Mouse (Mus musculus) ES-E14 (cell line): Measurements from ENCODE around the gene Krtap5-2. TPM values are rescaled to one million over a fixed set of nuclear protein-coding genes. Genes with fewer than 3 reads are reported as not detected.

Source experiments
- DNase-seq: peaks from one replicate; pipeline ENCODE4 v3.0.0-alpha.2; 2013; ENCODE audit warnings: low read depth, low spot score
- H3K27ac ChIP-seq: 2 replicates; pipeline ENCODE4 v1.5.1; 2012; ENCODE audit warnings: low read depth, mild to moderate bottlenecking, low read length, moderate library complexity, mixed read lengths; ENCODE audit not compliant: poor library complexity, insufficient read depth, severe bottlenecking
- H3K36me3 ChIP-seq: 2 replicates; pipeline ENCODE4 v1.6.1; 2012; ENCODE audit warnings: mild to moderate bottlenecking, low read length, moderate library complexity, mixed read lengths; ENCODE audit not compliant: control insufficient read depth, poor library complexity, insufficient read depth, severe bottlenecking
- H3K4me1 ChIP-seq, 2 experiments: fragments of 150-350 bp in 1 of 2; sonication (generic) in 1 of 2; 2 replicates each; pipeline ENCODE4 v1.6.1; 2012; ENCODE audit warnings: low read length in 2 of 2, mild to moderate bottlenecking in 1 of 2, mixed read lengths in 1 of 2; ENCODE audit not compliant: control insufficient read depth in 2 of 2, insufficient read depth in 2 of 2, poor library complexity in 1 of 2
- H3K4me3 ChIP-seq, 2 experiments: fragments of 150-350 bp in 1 of 2; sonication (generic) in 1 of 2; 2 replicates each; pipeline ENCODE4 v1.5.1; 2012; ENCODE audit warnings: low read length in 2 of 2, low read depth in 1 of 2, mild to moderate bottlenecking in 1 of 2, mixed read lengths in 1 of 2; ENCODE audit not compliant: insufficient read depth in 1 of 2, poor library complexity in 1 of 2, severe bottlenecking in 1 of 2
- H3K9ac ChIP-seq: 2 replicates; pipeline ENCODE4 v1.6.1; 2012; ENCODE audit warnings: low read depth, mild to moderate bottlenecking, low read length, mixed read lengths; ENCODE audit not compliant: poor library complexity, insufficient read depth, severe bottlenecking
- H3K9me3 ChIP-seq: fragments of 150-350 bp; sonication (generic); 2 replicates; pipeline ENCODE4 v1.6.1; 2012; ENCODE audit warnings: low read depth, mild to moderate bottlenecking, low read length; ENCODE audit not compliant: control insufficient read depth, insufficient read depth
- CHD2 ChIP-seq: IDR thresholded peaks from 2 replicates; pipeline ENCODE4 v1.6.1; 2014; ENCODE audit warnings: mild to moderate bottlenecking, low read depth, low read length, inconsistent platforms
- HCFC1 ChIP-seq: IDR thresholded peaks from 2 replicates; pipeline ENCODE4 v1.6.1; 2012; ENCODE audit warnings: low read length, inconsistent platforms, borderline replicate concordance; ENCODE audit not compliant: insufficient read depth
- MAFK ChIP-seq: IDR thresholded peaks from 2 replicates; pipeline ENCODE4 v1.6.1; 2014; ENCODE audit warnings: mild to moderate bottlenecking, low read depth, low read length, inconsistent platforms; ENCODE audit not compliant: insufficient read depth
- ZC3H11A ChIP-seq: IDR thresholded peaks from 2 replicates; pipeline ENCODE4 v1.6.1; 2012; ENCODE audit warnings: low read depth, mild to moderate bottlenecking, inconsistent platforms, low read length, borderline replicate concordance
- ZNF384 ChIP-seq: IDR thresholded peaks from 2 replicates; pipeline ENCODE4 v1.6.1; 2012; ENCODE audit warnings: low read depth, low read length, inconsistent platforms
- in situ Hi-C, 2 experiments: fragments of 600-800 bp; cut with MboI; formaldehyde crosslinking; loops; one replicate each; pipeline ENCODE4 v1.15.1; 2025; ENCODE audit warnings: low sequenced_read_pairs in 2 of 2, inconsistent platforms in 1 of 2; ENCODE audit not compliant: unreplicated experiment in 2 of 2
- total RNA-seq: library from RNA; depleted of rRNA; stranded (reverse); fragments of 300-350 nt; gene quantifications from 2 replicates; pipeline ENCODE4 v1.2.3, GENCODE M21; 2012

Krtap5-2 gene
- total RNA-seq, 1 experiment: not detected

DNA sequence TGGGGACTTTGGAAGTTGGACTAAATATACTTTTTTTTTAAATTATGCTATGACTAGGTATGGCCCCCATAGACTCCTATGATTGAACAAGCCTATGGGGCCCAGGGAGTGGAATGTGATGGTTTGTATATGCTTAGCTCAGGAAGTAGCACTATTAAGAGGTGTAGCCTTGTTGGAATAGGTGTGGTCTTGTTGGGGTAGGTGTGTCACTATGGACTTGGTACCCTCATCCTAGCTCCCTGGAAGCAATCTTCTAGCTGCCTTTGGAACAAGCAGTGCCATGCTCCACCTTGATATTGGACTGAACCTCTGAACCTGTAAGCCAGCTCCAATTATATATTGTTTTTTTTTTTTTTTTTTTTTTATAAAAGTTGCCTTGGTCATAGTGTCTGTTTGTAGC lies 29.7 kb upstream of the Krtap5-2 start:
- Histone ChIP-seq H3K27ac (no peak overlapping the region), H3K4me3 (no peak overlapping the region), H3K9ac (no peak overlapping the region), H3K4me1 (peaks cover 0 to 5% of the 10 kb centered on the region in 2 experiments; a peak in 1 of 4 replicates), H3K36me3 (no peaks in the 10 kb centered on the region), H3K9me3 (no peaks in the 10 kb centered on the region)
- no peak for DNase-seq
- TF ChIP-seq CHD2 (no peak), ZNF384 (no peak), ZC3H11A (no peak), HCFC1 (no peak), MAFK (no peak)
- in situ Hi-C loops: no loop called here

DNA sequence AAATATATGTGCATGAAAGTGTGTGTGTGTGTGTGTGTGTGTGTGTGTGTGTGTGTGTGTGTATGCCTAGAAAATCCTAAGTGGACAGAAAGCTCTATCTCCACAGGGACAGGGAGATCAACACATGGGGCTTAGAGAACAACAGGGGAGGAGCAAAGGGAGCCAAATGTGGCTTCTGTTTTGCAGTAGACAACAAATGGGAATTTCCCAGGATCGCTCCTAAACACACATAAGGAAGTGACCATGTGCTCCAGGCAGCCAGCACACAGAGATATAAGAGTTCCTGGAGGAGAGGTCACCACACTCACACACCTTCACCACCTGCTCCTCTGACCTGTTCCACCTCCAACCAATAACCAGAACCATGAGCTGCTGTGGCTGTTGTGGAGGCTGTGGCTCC lies 25.3 kb upstream of the Krtap5-2 start, which contains the start of gene Krtap5-3:
Gene Krtap5-3 (plus strand): TSS at position 301 of the 400 bp plus-strand sequence.
- no peak for DNase-seq
- Histone ChIP-seq H3K36me3 (no peaks in the 10 kb centered on the region), H3K4me3 (no peak within 1 kb of the TSS), H3K27ac (no peak within 1 kb of the TSS), H3K9ac (no peak within 1 kb of the TSS), H3K9me3 (no peaks in the 10 kb centered on the region), H3K4me1 (no peaks in the 10 kb centered on the region)
- TF ChIP-seq ZNF384 (no peak), MAFK (no peak), ZC3H11A (no peak), HCFC1 (no peak), CHD2 (no peak)
- in situ Hi-C loops: no loop called here

DNA sequence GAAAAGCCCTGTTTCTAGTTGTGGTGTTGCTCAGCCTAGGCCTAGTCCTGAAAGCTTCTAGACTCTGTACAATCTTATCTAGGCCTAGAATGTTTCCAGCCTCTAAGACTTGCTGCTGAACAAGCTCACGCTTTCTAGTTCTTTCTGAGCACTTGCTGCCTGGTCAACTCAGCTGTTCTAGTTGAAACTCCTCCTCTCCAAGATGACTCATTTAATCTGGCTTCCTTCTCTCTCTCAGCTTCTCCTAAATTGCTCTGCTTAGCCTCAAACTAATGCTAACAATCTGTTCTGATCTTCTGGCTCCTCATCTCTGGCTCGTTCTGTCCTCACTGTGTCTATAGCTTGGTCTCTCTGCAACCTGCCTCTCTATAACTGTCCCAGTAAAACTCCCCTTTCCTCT lies 22.9 kb upstream of the Krtap5-2 start:
- DNase-seq: no peak
- Histone ChIP-seq H3K9me3 (no peaks in the 10 kb centered on the region), H3K4me3 (no peak overlapping the region), H3K9ac (no peak overlapping the region), H3K4me1 (no peaks in the 10 kb centered on the region), H3K27ac (no peak overlapping the region), H3K36me3 (no peaks in the 10 kb centered on the region)
- in situ Hi-C loops: no loop called here
- TF ChIP-seq ZC3H11A (no peak), HCFC1 (no peak), MAFK (no peak), CHD2 (no peak), ZNF384 (no peak)

DNA sequence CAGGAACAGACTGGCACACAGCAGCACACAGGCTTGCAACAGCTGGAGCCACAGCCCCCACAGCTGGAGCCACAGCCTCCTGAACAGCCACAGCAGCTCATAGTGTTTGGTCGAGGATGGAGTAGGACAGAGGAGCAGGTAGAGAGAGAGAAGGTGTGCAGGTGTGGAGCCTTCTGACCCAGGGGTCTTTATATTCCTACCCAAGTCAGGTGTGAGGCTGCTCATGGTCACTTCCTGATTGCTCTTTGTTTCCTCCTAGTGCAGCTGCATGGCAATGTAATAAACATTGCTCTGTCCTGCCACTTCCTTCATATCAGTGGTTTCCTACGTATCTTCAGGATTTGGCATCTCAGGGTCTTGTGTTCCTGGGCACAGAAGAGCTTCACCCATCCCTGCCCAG lies 14.5 kb upstream of the Krtap5-2 start, which contains the start of gene Gm10153:
Gene Gm10153 (minus strand): TSS at position 101 of the 400 bp plus-strand sequence.
- Histone ChIP-seq H3K4me1 (no peaks in the 10 kb centered on the region), H3K4me3 (no peak within 1 kb of the TSS), H3K36me3 (no peaks in the 10 kb centered on the region), H3K9me3 (no peaks in the 10 kb centered on the region), H3K27ac (no peak within 1 kb of the TSS), H3K9ac (no peak within 1 kb of the TSS)
- TF ChIP-seq HCFC1: no peak
- no peak for TF ChIP-seq ZC3H11A
- no peak for TF ChIP-seq ZNF384
- TF ChIP-seq CHD2: no peak
- TF ChIP-seq MAFK: no peak
- in situ Hi-C loops: no loop called here
- no peak for DNase-seq

DNA sequence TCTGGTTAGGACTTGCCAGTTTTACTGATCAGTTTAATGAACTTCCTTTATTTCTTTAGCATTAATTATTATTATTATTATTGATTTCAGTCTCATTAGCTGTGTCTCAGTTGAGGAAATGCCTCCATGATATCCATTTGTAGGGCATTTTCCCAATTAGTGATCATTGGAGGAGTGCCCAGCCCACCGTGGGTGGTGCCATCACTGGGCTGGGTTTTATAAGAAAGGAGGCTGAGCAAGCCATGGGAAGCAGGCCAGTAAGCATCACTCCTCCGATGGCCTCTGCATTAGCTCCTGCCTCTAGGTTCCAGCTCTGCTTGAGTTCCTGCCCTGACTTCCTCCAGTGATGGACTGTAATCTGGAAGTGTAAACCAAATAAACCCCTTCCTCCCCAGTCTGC lies 12.4 kb upstream of the Krtap5-2 start:
- Histone ChIP-seq H3K36me3 (no peaks in the 10 kb centered on the region), H3K4me1 (no peaks in the 10 kb centered on the region), H3K9ac (no peak overlapping the region), H3K9me3 (no peaks in the 10 kb centered on the region), H3K27ac (no peak overlapping the region), H3K4me3 (no peak overlapping the region)
- in situ Hi-C loops: no loop called here
- no peak for DNase-seq
- no peak for TF ChIP-seq HCFC1
- no peak for TF ChIP-seq ZC3H11A
- no peak for TF ChIP-seq ZNF384
- no peak for TF ChIP-seq CHD2
- TF ChIP-seq MAFK: no peak
